Mouse (Mus musculus): ENCODE results near the gene Rdh16f2. TPM values are rescaled to one million over a fixed set of nuclear protein-coding genes. Genes with fewer than 3 reads are reported as not detected.
"Not testable (repeated sequence)": the region's sequence is repeated elsewhere in the genome, so short reads cannot be mapped to it uniquely, and the experiment has no call there.

Rdh16f2 gene
- polyA plus RNA-seq, 1 experiment: not detected

GRCm38 (mm10) chr10:127886971-127887370 lies 20.7 kb downstream of the Rdh16f2 start:
- no peak for TF ChIP-seq POLR2A (IDR thresholded peaks at IDR 0.05; ENCODE audit: extremely low read depth, insufficient read depth, low read length)
- no peak for TF ChIP-seq CTCF (IDR thresholded peaks at IDR 0.05; ENCODE audit: extremely low read depth, insufficient read depth, low read length)
- Histone ChIP-seq H3K27ac (ENCODE audit: insufficient read depth, low read length) (no peak overlapping the region), H3K4me3 (ENCODE audit: insufficient read depth, low read length) (no peak overlapping the region), H3K4me1 (ENCODE audit: control insufficient read depth, insufficient read depth, low read length) (no peaks in the 10 kb centered on the region)

GRCm38 (mm10) chr10:127888605-127889004 lies 22.3 kb downstream of the Rdh16f2 start, which contains the start of gene Rdh7:
Gene Rdh7, minus strand, starts transcription at chr10:127888817.
- no peak for TF ChIP-seq POLR2A (IDR thresholded peaks at IDR 0.05; ENCODE audit: extremely low read depth, insufficient read depth, low read length)
- TF ChIP-seq CTCF (IDR thresholded peaks at IDR 0.05; ENCODE audit: extremely low read depth, insufficient read depth, low read length): no peak
- Histone ChIP-seq H3K27ac (ENCODE audit: insufficient read depth, low read length) (no peak within 1 kb of the TSS), H3K4me1 (ENCODE audit: control insufficient read depth, insufficient read depth, low read length) (no peaks in the 10 kb centered on the region), H3K4me3 (ENCODE audit: insufficient read depth, low read length) (no peak within 1 kb of the TSS)

DNA sequence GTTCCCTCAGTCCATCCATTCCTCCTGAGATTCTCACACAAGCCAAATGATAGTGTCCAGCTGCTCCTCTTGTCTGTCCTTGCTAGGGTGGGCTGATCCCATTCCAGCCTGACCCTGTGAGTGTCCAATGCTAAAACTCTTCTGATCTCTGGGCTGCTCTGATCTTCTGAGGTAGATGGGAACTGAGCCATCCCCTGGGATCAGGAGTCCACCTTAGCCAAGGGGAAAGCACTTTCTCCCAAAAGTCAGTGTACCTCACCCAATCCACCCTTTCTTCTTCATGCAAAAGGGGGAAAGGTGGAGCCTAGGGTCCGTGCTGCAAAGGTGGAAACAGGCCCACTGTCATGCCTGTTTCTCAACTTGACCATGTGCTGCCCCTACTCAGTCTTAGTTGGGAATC lies 25.2 kb downstream of the Rdh16f2 start:
- TF ChIP-seq POLR2A (IDR thresholded peaks at IDR 0.05; ENCODE audit: extremely low read depth, insufficient read depth, low read length) (no peak), CTCF (IDR thresholded peaks at IDR 0.05; ENCODE audit: extremely low read depth, insufficient read depth, low read length) (no peak)
- Histone ChIP-seq H3K4me1 (ENCODE audit: control insufficient read depth, insufficient read depth, low read length) (no peaks in the 10 kb centered on the region), H3K27ac (ENCODE audit: insufficient read depth, low read length) (no peak overlapping the region), H3K4me3 (ENCODE audit: insufficient read depth, low read length) (no peak overlapping the region)

- H3K27ac ChIP-seq (ENCODE audit: insufficient read depth, low read length); H3K4me3 ChIP-seq (ENCODE audit: insufficient read depth, low read length); H3K4me1 ChIP-seq (ENCODE audit: control insufficient read depth, insufficient read depth, low read length): not testable (repeated sequence)
These were observed 27.1 kb downstream of the Rdh16f2 start for GRCm38 (mm10) chr10:127893163-127894022.

GRCm38 (mm10) chr10:127896705-127897104 lies 30.4 kb downstream of the Rdh16f2 start:
- TF ChIP-seq CTCF (IDR thresholded peaks at IDR 0.05; ENCODE audit: extremely low read depth, insufficient read depth, low read length) (no peak), POLR2A (IDR thresholded peaks at IDR 0.05; ENCODE audit: extremely low read depth, insufficient read depth, low read length) (no peak)
- Histone ChIP-seq H3K4me3 (ENCODE audit: insufficient read depth, low read length) (no peak overlapping the region), H3K4me1 (ENCODE audit: control insufficient read depth, insufficient read depth, low read length) (no peaks in the 10 kb centered on the region), H3K27ac (ENCODE audit: insufficient read depth, low read length) (no peak overlapping the region)

DNA sequence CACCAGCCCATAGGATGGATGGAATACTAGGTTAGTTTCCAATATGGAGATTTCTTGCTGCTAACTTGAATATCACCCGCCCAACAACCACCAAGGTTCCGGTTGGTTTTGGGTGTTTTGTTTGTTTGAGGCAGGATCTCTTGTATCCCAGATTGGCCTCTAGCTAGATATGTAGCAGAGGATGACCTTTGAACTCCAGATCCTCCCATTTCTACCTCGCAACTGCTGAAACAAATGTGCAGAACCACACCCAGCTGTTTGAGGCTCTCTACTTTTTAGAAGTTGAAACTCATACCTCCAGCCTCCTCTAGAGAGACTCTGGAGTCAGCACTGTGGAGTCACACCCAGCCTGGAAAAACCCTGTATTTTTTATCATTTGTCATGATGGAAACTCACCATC lies 31.2 kb downstream of the Rdh16f2 start:
- no peak overlapping the region for H3K4me3 ChIP-seq (ENCODE audit: insufficient read depth, low read length)
- no peak overlapping the region for H3K27ac ChIP-seq (ENCODE audit: insufficient read depth, low read length)
- no peak for TF ChIP-seq POLR2A (IDR thresholded peaks at IDR 0.05; ENCODE audit: extremely low read depth, insufficient read depth, low read length)
- TF ChIP-seq CTCF (IDR thresholded peaks at IDR 0.05; ENCODE audit: extremely low read depth, insufficient read depth, low read length): no peak
- no peaks in the 10 kb centered on the region for H3K4me1 ChIP-seq (ENCODE audit: control insufficient read depth, insufficient read depth, low read length)

GRCm38 (mm10) chr10:127898218-127898617 lies 31.9 kb downstream of the Rdh16f2 start, which contains the start of gene Sdr9c7:
Gene Sdr9c7, plus strand, starts transcription at chr10:127898518.
- Histone ChIP-seq H3K4me3 (ENCODE audit: insufficient read depth, low read length) (no peak within 1 kb of the TSS), H3K27ac (ENCODE audit: insufficient read depth, low read length) (no peak within 1 kb of the TSS), H3K4me1 (ENCODE audit: control insufficient read depth, insufficient read depth, low read length) (no peaks in the 10 kb centered on the region)
- no peak for TF ChIP-seq CTCF (IDR thresholded peaks at IDR 0.05; ENCODE audit: extremely low read depth, insufficient read depth, low read length)
- TF ChIP-seq POLR2A (IDR thresholded peaks at IDR 0.05; ENCODE audit: extremely low read depth, insufficient read depth, low read length): no peak

DNA sequence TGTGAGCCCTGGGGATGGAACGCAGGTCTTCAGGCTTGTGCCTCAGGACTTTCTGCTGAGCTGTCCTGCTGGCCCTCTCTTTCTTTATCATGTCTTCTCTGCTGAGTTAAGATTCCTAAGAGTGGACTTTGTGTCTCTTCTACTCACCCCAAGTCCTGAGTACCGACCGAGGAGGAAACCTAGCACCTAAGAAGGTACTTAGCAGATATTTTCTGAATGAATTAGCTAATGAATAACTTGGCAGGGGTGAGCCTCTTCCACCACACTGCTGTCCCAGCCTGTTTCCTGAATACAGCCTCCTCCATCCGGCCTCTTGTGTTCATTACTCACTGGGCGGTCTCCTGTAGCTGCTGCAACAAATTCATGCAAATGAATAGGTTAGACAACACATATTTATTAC lies 33.5 kb downstream of the Rdh16f2 start:
- TF ChIP-seq CTCF (IDR thresholded peaks at IDR 0.05; ENCODE audit: extremely low read depth, insufficient read depth, low read length): no peak
- no peak for TF ChIP-seq POLR2A (IDR thresholded peaks at IDR 0.05; ENCODE audit: extremely low read depth, insufficient read depth, low read length)
- H3K27ac ChIP-seq (ENCODE audit: insufficient read depth, low read length): no peak overlapping the region

GRCm38 (mm10) chr10:127901751-127902150 lies 35.5 kb downstream of the Rdh16f2 start:
- Histone ChIP-seq H3K4me1 (ENCODE audit: control insufficient read depth, insufficient read depth, low read length) (no peaks in the 10 kb centered on the region), H3K4me3 (ENCODE audit: insufficient read depth, low read length) (no peak overlapping the region), H3K27ac (ENCODE audit: insufficient read depth, low read length) (no peak overlapping the region)
- no peak for TF ChIP-seq CTCF (IDR thresholded peaks at IDR 0.05; ENCODE audit: extremely low read depth, insufficient read depth, low read length)
- TF ChIP-seq POLR2A (IDR thresholded peaks at IDR 0.05; ENCODE audit: extremely low read depth, insufficient read depth, low read length): no peak

More for the DNA sequence above, 33.5 kb downstream of the Rdh16f2 start:
- no peak overlapping the region for H3K4me3 ChIP-seq (ENCODE audit: insufficient read depth, low read length)
- H3K4me1 ChIP-seq (ENCODE audit: control insufficient read depth, insufficient read depth, low read length): no peaks in the 10 kb centered on the region

GRCm38 (mm10) chr10:127903116-127903515 lies 36.8 kb downstream of the Rdh16f2 start:
- TF ChIP-seq POLR2A (IDR thresholded peaks at IDR 0.05; ENCODE audit: extremely low read depth, insufficient read depth, low read length) (no peak), CTCF (IDR thresholded peaks at IDR 0.05; ENCODE audit: extremely low read depth, insufficient read depth, low read length) (no peak)

More at GRCm38 (mm10) chr10:127903116-127903515, 36.8 kb downstream of the Rdh16f2 start:
- H3K27ac ChIP-seq (ENCODE audit: insufficient read depth, low read length): no peak overlapping the region
- H3K4me1 ChIP-seq (ENCODE audit: control insufficient read depth, insufficient read depth, low read length): no peaks in the 10 kb centered on the region
- no peak overlapping the region for H3K4me3 ChIP-seq (ENCODE audit: insufficient read depth, low read length)
